Mouse (Mus musculus) E14TG2a.4 (cell line): ENCODE measurements around the gene Mreg.
"Not testable (repeated sequence)": the region's sequence is repeated elsewhere in the genome, so short reads cannot be mapped to it uniquely, and the experiment has no call there.

Experiments
- H3K27me3 ChIP-seq: 2 replicates; pipeline ENCODE4 v1.6.1; 2014; ENCODE audit warnings: low read length, control low read depth; ENCODE audit not compliant: insufficient read depth
- H3K36me3 ChIP-seq: 2 replicates; pipeline ENCODE4 v1.6.1; 2014; ENCODE audit warnings: low read length, control low read depth; ENCODE audit not compliant: insufficient read depth
- H3K4me1 ChIP-seq: replicated peaks from 2 replicates; pipeline ENCODE4 v1.6.1; 2014; ENCODE audit warnings: low read depth, low read length, control low read depth
- H3K4me3 ChIP-seq: replicated peaks from 2 replicates; pipeline ENCODE4 v1.5.1; 2014; ENCODE audit warnings: mild to moderate bottlenecking, low read length
- H3K9me3 ChIP-seq: 2 replicates; pipeline ENCODE4 v1.6.1; 2014; ENCODE audit warnings: low read length, control low read depth
- CTCF ChIP-seq: conservative IDR thresholded peaks from 2 replicates; pipeline ENCODE4 v1.5.1; 2014; ENCODE audit warnings: low read length
- NANOG ChIP-seq: IDR thresholded peaks from 2 replicates; pipeline ENCODE4 v1.6.1; 2014; ENCODE audit warnings: borderline replicate concordance, low read length, mixed read lengths
- POU5F1 ChIP-seq: IDR thresholded peaks from 2 replicates; pipeline ENCODE4 v1.6.1; 2014; ENCODE audit warnings: low read length, borderline replicate concordance

The Mreg gene

GRCm38 (mm10) chr1:72211701-72212699, at the start of gene Mreg:
Gene Mreg (minus strand): TSS chr1:72212307.
- H3K27me3 ChIP-seq = no peaks in the 10 kb centered on the region
- TF ChIP-seq NANOG (peak; percentile 21; the same call in 1 of the 2 replicates), POU5F1 (no peak), CTCF (no peak)
- peak within 1 kb of the TSS; percentile 96 for H3K4me3 ChIP-seq
- H3K4me1 ChIP-seq = peaks cover 86% of the 10 kb centered on the region
- H3K36me3 ChIP-seq = peaks cover 35% of the 10 kb centered on the region
- no peaks in the 10 kb centered on the region for H3K9me3 ChIP-seq

DNA sequence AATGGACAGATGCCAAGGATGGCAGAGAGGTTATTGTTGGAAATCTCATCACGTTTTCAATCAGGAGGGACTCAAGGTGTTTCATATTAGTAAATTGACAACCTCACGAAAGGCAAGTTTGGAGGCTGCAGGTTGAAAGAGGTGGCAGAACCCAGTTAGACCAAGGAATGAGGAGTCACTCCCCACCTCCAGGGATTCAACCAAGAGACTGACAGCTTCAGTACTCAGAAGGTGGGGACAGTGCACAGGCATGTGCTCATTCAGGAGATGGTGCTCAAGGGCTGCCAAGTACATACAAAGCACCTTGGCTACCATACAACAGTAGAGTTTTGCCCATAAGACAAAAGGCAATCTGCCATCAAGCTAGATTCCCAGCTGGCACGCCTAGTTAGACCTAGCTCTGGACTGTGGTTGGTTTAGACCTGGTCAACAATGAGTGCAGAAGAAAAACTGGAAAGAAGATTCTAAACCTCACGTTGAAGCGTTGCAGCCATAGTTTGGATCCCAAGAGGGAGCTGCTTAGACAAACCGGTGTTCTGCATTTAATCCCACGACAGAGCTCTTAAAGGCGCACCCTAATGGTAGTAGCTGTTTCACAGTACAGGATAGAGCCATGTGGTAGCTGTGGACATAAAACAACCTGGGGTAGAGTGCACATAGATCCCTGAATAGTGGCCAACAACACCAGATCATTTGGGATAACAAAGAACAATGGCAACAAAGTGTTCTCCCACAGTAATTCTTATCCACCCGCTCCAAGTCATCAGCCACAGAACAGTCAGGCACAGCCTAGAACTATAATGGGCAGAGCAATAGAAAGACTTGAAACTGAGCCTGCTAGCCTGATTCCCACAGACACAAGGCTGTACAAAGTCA, 44.5 kb upstream of the Mreg start:
- Histone ChIP-seq H3K9me3 (no peaks in the 10 kb centered on the region), H3K27me3 (no peaks in the 10 kb centered on the region), H3K4me3 (no peak overlapping the region), H3K4me1 (peaks cover 62% of the 10 kb centered on the region), H3K36me3 (peaks cover 50% of the 10 kb centered on the region)
- TF ChIP-seq POU5F1 = no peak
- no peak for TF ChIP-seq NANOG
- no peak for TF ChIP-seq CTCF

DNA sequence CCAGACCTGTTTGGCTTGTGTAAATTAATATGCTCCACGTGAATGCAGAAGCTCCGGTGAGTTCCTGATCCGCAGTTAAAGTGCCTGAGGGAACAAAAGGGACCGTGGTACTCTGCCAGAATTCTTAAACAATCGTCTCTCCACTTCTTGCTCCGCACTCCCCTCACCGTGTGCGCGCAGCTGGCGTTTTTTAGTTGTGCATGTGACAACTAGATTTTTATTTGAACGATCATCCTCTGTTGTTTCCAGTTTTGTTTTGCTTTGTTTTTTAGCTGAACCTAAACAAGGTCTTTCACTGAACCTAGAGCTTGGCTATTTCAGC, 43.7 kb upstream of the Mreg start:
- Histone ChIP-seq H3K36me3 (peaks cover 47% of the 10 kb centered on the region), H3K9me3 (no peaks in the 10 kb centered on the region), H3K4me1 (peaks cover 65% of the 10 kb centered on the region), H3K4me3 (peak overlapping the region; percentile 37), H3K27me3 (no peaks in the 10 kb centered on the region)
- TF ChIP-seq POU5F1 (no peak), NANOG (no peak), CTCF (no peak)

- Histone ChIP-seq H3K4me3 (peak overlapping the region; percentile 37), H3K36me3 (peaks cover 42% of the 10 kb centered on the region), H3K27me3 (no peaks in the 10 kb centered on the region), H3K9me3 (no peaks in the 10 kb centered on the region), H3K4me1 (peaks cover 66% of the 10 kb centered on the region)
- no peak for TF ChIP-seq NANOG
- peak; percentile 92 for TF ChIP-seq POU5F1
- no peak for TF ChIP-seq CTCF
These were observed 43.2 kb upstream of the Mreg start for GRCm38 (mm10) chr1:72255062-72255853.

- Histone ChIP-seq H3K4me3 (peak overlapping the region; percentile 61), H3K4me1 (peaks cover 66% of the 10 kb centered on the region), H3K27me3 (no peaks in the 10 kb centered on the region), H3K36me3 (peaks cover 40% of the 10 kb centered on the region), H3K9me3 (no peaks in the 10 kb centered on the region)
- TF ChIP-seq POU5F1 (no peak), NANOG (no peak), CTCF (no peak)
These were observed 42.5 kb upstream of the Mreg start for GRCm38 (mm10) chr1:72254545-72255061.

DNA sequence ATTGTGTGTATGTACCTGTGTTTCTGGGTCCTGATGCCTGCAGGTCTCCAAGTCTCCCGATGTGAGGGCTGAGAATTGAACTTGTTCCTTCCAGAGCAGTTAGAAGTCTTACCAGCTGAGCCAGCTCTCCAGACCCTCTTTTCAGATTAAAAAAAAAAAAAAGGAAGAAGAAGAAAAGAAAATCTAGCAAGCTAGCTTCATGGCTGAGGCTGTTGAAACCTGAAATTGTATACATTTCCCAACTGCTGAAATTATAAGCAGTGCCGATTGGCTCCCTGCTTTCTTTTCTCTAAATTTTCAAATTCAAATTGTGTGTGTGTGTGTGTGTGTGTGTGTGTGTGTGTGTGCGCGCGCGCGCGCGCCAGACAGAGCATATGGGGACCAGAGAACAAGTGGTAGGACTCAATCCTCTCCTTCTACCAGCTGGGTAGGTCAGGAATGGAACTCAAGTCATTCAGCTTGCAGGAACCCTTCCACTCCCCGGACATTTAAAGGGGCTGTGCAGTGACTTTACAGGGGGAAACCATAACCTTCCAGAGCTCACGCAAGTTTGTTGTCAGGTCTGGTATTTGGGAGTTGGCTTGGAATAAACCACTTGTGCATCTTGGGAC, 41.9 kb upstream of the Mreg start:
- Histone ChIP-seq H3K9me3 (no peaks in the 10 kb centered on the region), H3K4me3 (peak overlapping the region; percentile 14; the same call in 1 of the 2 replicates), H3K27me3 (no peaks in the 10 kb centered on the region), H3K4me1 (peaks cover 66% of the 10 kb centered on the region), H3K36me3 (peaks cover 34% of the 10 kb centered on the region)
- TF ChIP-seq POU5F1 (no peak), CTCF (no peak), NANOG (no peak)

DNA sequence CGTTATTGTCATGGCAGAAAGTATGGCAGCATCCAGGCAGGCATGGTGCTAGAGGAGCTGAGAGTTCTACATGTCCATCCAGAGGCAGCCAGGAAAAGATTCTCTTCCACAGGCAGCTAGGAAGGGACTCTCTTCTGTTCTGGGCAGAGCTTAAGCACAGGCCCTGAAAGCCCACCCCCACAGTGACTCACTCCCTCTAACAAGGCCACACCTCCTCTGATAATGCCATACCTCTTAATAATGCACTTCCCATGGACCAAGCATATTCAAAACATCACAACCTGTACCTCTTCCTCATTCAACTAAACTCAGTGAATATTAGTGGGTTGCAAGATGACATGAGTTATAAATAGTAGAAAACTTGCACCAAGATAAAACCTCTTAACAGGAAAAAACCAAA, 39.7 kb upstream of the Mreg start:
- TF ChIP-seq CTCF = no peak
- TF ChIP-seq NANOG = no peak
- TF ChIP-seq POU5F1 = no peak
- Histone ChIP-seq H3K9me3 (no peaks in the 10 kb centered on the region), H3K36me3 (peaks cover 16% of the 10 kb centered on the region), H3K4me3 (no peak overlapping the region), H3K27me3 (no peaks in the 10 kb centered on the region), H3K4me1 (peaks cover 63% of the 10 kb centered on the region)

- H3K9me3 ChIP-seq, H3K27me3 ChIP-seq: not testable (repeated sequence)
- Histone ChIP-seq H3K36me3 (peaks cover 22% of the 10 kb centered on the region), H3K4me3 (peak overlapping the region; percentile 66), H3K4me1 (peaks cover 60% of the 10 kb centered on the region)
These were observed 36.2 kb upstream of the Mreg start for GRCm38 (mm10) chr1:72248226-72248737.
